Mouse (Mus musculus) E14TG2a.4 (cell line): ENCODE results near the gene Trim45.

Source experiments
- CTCF ChIP-seq: conservative IDR thresholded peaks from 2 replicates; pipeline ENCODE4 v1.5.1; 2014; ENCODE audit warnings: low read length
- NANOG ChIP-seq: IDR thresholded peaks from 2 replicates; pipeline ENCODE4 v1.6.1; 2014; ENCODE audit warnings: borderline replicate concordance, low read length, mixed read lengths
- POU5F1 ChIP-seq: IDR thresholded peaks from 2 replicates; pipeline ENCODE4 v1.6.1; 2014; ENCODE audit warnings: low read length, borderline replicate concordance

DNA sequence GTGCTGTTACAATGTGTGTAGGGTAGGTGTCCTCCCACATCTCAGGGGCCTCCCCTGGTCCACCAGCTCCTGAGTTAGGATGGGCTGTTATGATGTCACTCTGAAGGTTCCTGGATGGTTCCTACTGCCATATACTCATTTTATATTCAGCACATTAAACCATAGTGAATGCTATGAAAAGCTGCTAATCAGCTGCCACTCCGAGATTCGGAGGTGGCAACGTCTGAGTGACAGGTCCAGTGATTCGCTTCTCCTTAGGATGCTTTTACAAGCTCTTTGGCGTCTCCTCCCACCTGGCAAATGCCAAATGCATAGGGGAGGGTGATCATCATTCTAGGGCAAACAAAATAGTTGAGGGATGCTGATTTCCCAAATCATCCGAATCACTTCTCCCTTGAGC, 26.5 kb upstream of the Trim45 start:
- TF ChIP-seq CTCF (no peak), POU5F1 (no peak), NANOG (no peak)
